Mouse (Mus musculus): ENCODE measurements at regions not wholly inside any gene's neighbourhood (a gene's known extent, or its start where the extent isn't known, plus 50 kb on each side); places are given as distances from the start of the nearest gene placed in this dataset.

GRCm38 (mm10) chr1:27642118-27642517, 954.9 kb upstream of the 4931408C20Rik start:
- DNase-seq (ENCODE audit: extremely low spot score in 1 of 2, low spot score in 1 of 2), result peak in 1 of 2 experiments; percentile 42

GRCm38 (mm10) chr1:27629101-27629500, 941.8 kb upstream of the 4931408C20Rik start:
- peak in 1 of 2 experiments; percentile 32 for DNase-seq (ENCODE audit: extremely low spot score in 1 of 2, low spot score in 1 of 2)

- no peak for DNase-seq (ENCODE audit: extremely low spot score in 1 of 2, low spot score in 1 of 2)
These were observed 929.0 kb upstream of the 4931408C20Rik start for GRCm38 (mm10) chr1:27616250-27616649.

- DNase-seq (ENCODE audit: extremely low spot score in 1 of 2, low spot score in 1 of 2), result peak; percentile 60 to 72
These were observed 921.3 kb upstream of the 4931408C20Rik start for GRCm38 (mm10) chr1:27608606-27609005.

- no peak for DNase-seq (ENCODE audit: extremely low spot score in 1 of 2, low spot score in 1 of 2)
These were observed 891.5 kb upstream of the 4931408C20Rik start for GRCm38 (mm10) chr1:27578776-27579175.

- peak in 1 of 2 experiments; percentile 2 for DNase-seq (ENCODE audit: extremely low spot score in 1 of 2, low spot score in 1 of 2)
These were observed 872.2 kb upstream of the 4931408C20Rik start for GRCm38 (mm10) chr1:27559426-27559825.

GRCm38 (mm10) chr1:27510787-27511395, 823.6 kb upstream of the 4931408C20Rik start:
- DNase-seq (ENCODE audit: extremely low spot score in 1 of 2, low spot score in 1 of 2), result no peak

- DNase-seq (ENCODE audit: extremely low spot score in 1 of 2, low spot score in 1 of 2), result peak in 1 of 2 experiments; percentile 5
These were observed 816.5 kb upstream of the 4931408C20Rik start for GRCm38 (mm10) chr1:27503807-27504206.

- peak in 1 of 2 experiments; percentile 53 for DNase-seq (ENCODE audit: extremely low spot score in 1 of 2, low spot score in 1 of 2)
These were observed 791.7 kb upstream of the 4931408C20Rik start for GRCm38 (mm10) chr1:27478991-27479390.

GRCm38 (mm10) chr1:27446069-27446468, 758.8 kb upstream of the 4931408C20Rik start:
- DNase-seq (ENCODE audit: extremely low spot score in 1 of 2, low spot score in 1 of 2), result no peak

Measured in frontal cortex, adult 2 months (tissue).